Mouse (Mus musculus) heart, adult 11 months (tissue): ENCODE data around the gene Chuk.
A peak's percentile ranks its signal among the peaks of the same experiment; 100 is the strongest.

Experiments used
- DNase-seq: peaks from one replicate; pipeline ENCODE4 v3.0.0; 2022

Gene Chuk

DNA sequence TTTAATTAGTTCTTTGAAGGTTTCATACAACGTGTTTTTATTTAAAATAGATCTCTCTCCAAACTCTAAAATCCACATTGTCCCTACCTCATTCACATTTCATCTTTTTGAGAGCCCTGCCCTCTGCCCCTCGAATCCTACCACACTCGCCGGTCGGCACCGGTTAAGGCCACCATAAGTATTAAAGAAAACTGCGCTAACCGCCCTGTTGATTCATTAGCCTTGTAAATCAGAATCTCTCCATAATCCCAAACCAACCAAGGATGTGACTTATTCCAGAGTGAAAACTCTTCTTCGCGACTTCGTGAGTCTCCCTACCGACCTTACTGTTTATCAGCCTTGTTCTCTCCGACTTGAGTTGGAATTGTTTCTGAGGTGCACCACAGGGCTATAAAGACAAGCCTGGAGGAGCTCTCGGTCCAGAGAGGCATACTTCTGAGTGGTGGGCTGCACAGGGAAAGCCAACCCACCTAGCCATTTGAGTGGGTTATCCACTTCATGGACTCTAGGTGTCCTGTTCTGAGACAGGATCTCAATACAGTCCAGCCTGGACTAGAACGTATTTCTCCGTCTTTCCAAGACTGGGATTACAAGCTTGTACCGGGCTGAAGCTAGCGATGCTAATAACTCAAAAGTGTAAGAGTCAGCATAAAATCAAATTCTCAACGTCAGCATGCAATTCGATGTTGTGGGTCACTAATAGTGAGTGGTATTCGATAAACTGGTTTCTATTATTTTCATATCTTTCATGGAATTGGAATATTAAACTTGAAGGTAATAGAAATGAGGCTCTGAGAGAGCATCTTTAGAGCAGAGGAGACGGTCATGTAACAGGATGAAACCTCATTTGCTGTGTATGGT lies 611 bp upstream of the Chuk start:
- DNase-seq: peak; percentile 88

DNA sequence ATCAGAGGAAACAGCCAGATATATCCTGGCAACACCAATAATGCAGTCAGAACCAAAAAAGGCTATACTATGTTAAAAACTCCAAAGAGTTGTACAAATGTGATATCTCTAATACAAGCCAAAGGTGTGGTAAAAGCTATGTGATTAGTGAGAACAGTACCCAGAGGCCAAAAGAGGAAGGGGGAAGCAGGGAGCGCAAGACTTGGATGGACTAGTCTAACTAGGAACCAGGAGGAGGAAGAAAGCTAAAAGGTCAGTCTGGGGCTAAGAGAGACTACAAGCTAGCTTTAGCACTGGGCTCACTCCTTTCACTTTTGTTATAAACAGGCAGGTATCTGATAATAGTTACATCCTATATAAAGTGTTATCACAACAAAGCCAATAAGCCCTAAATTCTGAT lies 2.9 kb downstream of the Chuk start:
- peak; percentile 43 for DNase-seq

DNA sequence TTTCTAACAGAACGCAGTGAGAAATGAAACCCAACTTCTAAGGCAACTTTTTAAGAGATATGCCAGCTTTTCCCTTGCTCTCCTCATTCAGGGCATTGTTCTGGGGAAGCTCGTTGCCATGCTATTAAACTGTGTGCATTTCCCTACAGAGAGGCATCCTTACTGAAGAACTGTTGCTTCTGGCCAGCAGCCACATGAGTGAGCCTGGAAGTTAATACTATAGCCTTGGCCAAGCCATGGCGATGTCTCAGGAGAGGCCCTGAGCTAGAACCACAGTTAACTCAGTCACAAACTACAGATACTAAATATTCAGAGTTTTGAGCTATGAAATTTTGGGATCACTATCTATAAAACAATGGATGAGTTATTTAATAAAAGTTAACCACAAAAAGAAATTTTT lies 4.3 kb downstream of the Chuk start:
- peak; percentile 80 for DNase-seq

DNA sequence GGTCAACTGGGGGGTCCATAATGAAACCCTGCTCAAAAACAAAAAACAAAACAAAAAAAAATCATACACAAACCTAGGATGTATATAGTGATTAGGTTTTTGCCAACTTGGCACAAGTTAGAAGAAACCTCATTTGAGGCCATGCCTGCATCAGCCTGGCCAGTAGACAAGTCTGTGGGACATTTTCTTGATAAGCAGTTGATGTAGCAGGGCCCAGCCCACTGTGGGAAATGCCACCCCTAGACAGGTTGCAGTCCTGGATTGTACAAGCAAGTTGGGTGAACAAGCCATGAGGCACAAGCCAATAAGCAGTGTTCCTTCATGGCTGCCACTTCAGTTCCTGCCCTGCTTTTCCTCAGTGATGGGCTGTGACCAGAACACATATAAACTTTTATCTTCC lies 6.4 kb downstream of the Chuk start:
- peak; percentile 42 for DNase-seq

DNA sequence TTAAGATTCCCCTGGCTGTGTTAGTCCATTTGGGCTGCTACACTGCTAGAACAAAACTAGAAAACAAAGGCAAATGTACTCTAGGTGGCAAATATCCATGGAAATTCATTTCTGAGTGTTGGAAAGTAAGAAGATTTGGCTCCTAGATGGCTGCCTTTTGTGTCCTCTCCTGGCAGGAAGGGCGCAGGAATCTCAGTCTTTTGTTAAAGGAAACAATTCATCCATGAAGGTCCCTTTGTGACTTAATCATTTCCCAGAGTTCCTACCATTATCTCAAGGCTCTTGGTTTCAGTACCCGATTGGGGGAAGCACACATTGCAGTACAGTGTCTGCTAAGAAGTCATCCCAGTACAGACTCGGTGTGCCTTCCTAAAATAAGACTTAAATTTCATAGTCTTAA lies 21.0 kb downstream of the Chuk start:
- no peak for DNase-seq

DNA sequence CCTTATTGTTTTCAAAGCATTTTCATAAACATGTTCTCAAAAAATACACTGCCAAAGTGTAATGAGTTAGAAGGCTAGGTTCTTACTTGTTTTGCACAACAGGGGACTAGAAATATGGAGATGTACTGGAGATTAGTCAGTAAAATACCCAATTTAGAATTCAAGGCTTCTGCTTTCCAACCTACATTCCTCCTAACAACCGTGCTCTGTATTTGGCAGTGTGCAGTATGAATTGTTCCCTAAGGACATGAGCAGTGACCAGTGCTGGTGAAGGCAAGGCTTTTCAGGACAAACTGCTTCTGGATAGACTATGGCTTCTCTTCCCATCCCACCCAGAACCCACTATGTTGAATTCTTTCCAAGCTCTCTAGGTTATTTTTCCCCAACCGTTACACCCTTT lies 26.4 kb downstream of the Chuk start:
- peak; percentile 2 for DNase-seq

DNA sequence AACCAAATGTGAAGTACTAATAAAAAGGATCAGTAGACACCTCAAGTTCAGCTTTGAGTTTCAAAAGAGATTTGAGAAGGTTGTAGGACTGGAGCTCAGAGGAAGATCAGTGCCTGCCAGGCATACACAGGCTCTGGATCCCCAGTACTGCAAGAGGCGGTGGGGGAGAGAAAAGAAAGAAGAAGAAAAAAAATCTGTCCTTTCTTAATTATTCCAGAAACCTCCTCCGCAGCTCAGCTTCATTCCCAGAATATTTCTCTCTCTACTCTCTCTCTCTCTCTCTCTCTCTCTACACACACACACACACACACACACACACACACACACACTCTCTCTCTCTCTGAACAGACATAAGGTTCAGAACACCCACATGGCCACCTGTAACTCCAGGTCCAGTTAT lies 27.3 kb downstream of the Chuk start:
- DNase-seq: no peak

DNA sequence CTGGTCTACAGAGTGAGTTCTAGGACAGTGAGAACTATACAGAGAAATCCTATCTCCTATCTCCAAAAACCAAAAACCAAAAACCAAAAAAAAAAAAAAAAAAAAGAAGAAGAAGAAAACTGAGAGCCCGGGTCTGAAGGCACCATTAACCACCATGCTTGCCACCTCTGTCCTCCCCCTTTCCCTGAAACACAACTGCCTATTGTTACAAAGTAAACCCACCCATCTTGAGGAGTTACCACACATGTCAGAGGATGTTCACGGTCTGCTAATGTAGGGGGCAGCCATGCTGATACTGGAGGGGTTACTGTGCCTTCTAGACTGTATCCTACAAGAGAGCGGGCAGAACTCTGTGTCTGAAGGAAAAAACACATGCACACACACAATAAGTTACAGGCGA lies 30.3 kb downstream of the Chuk start:
- DNase-seq: peak; percentile 44

DNA sequence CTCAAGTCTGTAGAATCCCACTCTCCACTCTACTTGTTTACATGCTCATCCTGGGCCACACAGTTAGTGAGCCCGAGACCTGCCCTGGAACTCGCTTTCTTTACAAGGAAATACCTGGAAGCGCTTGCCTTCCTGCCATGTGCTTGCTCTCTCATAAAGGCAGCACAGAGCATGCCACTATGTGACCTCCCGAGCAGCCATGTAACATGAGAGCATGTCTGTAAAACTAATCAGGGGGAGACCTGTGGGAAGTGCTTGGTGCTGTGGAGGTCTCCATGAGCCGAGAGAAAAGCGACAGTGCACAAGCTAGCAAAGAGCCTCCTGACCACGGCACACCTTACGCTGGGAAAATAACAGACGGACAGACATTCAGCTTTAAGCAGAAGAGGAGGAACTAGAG lies 30.8 kb downstream of the Chuk start:
- DNase-seq: peak; percentile 60

DNA sequence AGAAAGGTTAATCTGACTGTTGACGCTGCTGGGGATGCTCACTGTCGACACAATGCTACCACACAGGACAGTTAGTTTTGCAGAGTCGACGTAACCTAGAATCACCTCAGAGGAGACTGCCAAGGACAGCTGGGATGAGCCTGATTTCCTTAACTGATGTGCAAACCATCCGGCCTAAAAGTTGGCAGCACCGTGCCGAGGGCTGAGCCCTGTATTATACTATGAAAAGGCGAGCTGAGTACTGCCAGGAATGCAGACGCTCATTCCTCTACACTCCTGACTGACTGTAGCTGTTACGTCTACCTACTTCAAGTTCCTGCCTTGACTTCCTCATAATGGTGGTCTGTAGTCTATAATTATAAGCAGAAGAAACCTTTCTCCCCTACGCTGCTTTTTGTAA lies 32.3 kb downstream of the Chuk start:
- peak; percentile 73 for DNase-seq

DNA sequence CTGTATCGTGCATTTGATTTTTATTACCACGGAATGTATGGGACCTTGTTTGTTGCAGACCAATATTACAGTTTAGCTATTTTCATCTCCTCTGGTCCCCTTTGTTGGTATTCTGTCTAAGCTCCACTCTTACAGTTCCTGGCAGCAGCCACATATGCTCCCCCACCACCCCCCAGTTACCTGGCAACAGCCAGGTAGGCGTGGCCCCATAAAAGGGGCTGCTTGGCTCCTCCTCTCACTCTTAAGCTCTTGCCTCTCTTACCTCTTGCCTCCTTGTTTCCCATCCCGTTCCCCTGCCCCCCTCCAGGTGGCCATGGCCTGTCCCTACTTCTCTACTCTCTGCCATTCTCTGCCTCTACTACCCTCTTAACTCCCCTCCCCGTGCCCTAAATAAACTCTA lies 36.1 kb downstream of the Chuk start:
- DNase-seq: peak; percentile 88

DNA sequence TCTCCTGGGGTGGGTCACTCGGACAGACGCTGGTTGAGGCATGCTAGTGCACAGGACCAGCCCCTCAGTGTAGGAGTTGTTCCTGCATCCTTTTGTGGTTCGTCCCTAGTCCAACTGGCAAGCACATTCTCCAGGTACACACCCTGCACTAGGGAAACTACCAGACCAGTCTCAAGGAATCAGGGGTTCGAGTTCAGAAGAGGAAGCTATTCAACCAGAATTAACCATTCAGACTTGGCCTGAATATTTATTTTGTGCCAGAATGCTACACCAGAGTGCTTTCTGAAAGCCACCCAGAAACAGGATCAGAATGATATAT lies 37.4 kb downstream of the Chuk start:
- DNase-seq: no peak

DNA sequence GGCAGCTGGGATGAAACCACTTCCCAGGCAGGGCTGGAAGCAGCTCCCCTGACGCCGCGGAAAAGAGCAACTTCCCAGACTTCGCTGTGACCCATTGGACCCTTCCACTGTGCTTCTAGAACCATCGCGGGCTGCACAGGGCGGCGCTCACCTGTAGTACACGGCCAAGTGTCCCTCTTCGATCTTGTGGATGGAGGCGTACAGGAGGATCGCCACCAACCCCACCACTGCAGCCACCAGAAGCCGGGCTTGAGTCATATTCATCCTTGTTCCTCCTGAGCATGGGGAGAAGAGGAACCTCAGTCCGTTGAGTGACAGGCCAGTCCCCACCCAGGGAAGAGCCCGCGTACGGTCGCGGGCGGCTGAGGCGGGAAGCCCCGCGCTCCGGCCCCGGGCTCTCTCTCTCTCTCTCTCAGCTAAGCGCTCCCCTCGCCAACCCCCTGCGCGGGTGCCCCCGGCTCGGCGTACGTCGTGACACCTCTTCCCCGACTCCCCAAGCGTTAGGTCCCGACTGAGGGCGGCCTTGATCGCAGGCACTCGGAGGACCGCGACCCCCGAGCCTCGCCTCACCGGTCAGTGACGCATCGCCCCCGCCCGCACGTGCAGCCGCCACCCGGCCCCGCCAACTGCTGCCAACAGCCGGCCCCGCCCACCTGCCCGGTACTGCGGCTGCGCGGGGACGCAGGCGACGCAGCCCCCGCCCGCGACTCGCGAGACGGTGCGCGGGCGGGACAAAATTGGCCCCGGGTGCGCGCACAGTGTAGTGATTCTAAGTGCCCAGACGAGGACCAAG lies 38.0 kb downstream of the Chuk start, which contains the start of gene Erlin1:
Erlin1 (minus strand) TSS at position 665 of the 793 bp plus-strand sequence.
- peak; percentile 99 for DNase-seq

DNA sequence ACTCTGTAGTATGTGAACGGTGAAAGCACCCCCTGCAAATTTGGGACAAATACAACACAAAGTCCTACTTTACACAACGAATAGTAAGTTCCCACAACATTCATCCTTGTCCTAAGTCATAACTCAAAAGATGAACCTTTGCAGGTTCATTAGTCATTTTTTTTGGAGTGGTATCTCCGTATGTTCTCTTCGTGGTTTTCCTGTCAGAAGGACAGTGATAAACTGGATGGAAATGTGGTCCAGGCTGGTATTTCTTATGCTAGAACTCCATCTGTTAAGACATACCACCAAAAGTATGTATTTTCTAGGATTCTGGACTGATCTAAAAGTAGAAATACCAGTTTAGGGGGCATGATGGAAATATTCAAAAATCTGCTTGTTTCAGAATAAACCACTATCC lies 39.0 kb downstream of the Chuk start:
- DNase-seq: no peak

DNA sequence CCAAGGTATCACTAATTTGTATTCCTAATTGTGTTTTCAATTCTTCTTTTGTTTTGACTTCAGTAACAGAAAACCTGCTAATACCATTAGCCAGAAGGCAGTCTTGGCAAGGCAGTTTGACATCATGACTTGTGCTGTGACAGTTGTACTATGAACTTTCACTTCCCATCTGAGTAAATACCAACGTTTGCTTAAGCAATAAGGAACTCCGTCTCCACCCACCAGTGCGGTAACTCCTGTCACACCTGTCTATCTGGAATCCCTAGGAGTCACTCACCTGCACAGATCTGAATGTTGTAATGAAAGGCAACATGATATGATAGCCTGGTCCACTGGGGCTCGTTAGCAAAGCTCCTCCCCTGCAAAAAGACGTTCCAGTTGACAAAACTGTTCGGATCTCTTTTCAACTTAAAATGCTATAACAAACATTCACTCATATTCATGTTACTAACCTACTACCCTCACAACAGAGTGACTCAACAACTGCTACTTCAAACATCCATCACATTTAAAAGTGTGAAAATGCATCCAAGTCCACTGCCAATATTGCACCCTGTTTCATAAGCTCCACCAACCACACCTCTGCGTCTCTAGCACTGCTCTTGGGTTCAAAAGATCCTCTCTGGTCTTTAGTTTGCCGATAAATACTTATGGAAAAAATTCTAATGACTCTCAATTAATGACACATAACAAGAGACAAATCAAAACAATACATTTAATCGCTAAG lies 39.8 kb downstream of the Chuk start:
- peak; percentile 79 for DNase-seq

DNA sequence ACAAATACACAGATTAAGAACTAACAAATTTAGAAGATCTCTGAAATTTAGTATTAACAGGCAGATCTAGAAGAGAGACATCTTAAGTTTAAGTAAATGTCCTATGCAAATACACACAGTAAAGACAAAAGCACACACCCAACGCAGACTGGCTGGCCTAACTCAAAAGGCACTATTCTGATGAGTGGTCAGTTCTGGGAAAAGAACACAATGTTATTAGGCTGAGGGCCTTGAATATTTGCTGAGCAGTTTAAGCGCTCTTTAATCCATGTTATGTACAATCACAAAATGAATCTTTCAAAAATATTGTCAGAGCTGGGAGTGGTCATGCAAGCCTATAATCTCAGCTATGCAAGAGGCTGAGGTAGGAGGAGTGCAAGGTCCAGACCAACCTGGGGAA lies 42.5 kb downstream of the Chuk start:
- peak; percentile 16 for DNase-seq

DNA sequence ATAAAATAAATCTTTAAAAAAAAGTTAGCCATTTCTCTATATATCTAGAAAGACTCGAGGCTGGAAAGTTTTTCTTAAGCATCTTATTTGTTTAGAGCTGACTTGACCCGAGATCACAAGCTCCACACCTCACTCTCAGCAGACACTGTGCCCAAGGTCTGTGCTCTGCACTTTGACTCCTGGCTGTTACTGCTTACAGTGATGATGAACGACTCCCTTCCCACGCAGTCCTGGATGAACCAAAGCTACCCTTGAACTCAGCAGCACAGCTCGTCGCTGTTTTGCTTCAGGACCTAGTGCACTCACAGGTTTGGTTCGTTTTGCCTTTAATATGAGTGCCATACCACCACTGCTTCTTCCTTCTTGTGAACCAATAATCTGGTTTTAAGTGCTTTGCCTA lies 43.5 kb downstream of the Chuk start:
- peak; percentile 22 for DNase-seq

DNA sequence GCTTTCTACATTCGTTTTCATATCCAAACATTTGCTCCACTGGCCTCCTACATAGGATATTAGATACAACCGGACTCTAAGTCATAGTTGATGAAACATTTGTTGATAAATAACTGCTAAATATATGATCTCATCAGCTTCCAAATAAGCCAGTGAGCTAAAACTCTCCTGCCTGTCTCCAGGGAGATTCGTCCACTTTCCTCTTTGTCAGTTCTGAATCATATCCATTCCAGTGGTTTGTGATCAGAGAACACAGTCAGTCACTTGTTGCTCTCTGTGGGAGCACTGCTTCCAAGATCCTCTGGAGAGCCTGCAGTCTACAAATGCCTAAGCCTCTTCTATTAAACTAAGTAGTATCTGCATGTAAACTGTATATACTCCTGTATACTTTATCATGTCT lies 47.1 kb downstream of the Chuk start:
- DNase-seq: peak; percentile 41

DNA sequence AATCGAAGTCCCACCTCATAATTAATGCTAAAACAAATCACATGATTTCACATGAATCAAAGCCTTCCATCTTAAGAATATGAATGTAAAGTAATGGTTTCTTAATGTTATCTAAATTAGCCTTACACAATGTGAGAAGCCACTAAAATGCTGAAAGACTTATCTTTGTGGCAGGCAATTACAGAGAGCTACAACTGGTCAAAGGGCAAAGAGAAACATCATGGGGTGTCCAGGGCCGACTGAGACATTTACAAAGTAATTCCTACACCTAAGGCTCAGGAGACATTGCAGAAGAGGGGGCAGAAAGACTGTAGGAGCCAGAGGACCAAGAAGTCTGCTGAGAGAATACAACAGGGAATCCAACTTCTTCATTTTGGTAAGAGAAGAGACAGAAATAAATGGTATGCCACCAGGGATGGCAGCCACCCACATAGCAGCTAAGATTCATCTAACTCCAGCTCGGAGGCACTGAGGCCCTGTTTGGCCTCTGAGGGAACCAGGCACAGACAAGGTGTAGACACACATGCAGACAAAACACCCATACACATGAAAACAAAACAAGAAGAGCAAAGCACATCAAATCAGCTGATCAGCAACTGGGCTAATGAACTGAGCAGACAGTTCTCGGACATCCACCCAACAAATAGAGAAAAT lies 52.0 kb downstream of the Chuk start:
- peak; percentile 21 for DNase-seq

DNA sequence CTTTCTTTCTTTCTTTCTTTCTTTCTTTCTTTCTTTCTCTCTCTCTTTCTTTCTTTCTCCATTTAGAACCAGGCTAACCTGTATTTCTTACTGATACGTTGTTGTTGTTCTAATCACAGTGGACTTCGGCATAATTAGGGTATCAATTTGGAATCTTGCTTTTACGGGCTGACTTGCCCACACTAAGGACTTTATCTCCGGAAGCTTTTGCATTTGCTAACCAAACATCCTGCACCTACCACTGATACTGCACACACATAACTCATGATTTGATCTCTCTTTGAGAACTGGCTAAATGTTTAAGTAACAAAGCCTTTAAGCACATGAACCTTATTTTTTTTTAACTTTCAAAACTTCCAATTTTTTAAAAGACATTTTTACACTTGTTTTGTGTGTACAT lies 56.9 kb downstream of the Chuk start:
- no peak for DNase-seq

DNA sequence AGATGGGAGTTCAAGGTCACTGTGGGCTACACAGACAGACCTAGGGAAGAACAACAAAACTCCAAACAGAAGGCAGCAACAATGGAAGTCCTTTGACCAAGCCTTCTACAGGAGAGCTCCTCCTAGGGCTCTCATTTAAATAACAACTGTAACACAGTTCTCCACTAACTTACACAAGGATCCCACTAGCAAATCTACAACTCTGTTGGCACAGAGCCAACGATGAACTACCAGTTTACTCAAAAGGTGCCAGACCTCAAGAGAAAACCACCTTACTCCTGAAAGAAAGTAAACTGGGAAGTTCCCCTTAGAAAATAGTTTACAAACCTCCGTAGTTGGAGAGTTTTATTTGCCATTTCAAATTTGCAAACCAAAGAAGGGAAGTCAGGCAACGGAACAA lies 58.0 kb downstream of the Chuk start:
- peak; percentile 31 for DNase-seq

DNA sequence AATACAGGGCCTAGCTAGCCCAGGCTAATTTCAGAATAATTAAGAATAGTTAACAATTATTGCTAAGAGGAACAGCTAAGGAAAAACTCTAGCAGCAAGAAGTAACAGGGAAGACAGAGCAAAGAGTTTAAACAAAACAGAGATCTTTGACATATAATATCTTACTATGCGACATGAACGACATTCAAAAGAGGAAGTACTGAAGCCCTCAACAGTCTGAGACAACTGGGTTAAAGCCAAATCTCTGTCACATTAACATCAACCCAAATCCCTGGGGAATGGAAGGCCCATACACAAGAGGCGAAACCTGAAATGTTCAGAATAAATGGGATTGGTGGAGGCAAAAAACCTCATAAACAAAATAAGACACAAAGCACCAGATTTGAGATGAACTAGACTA lies 61.4 kb downstream of the Chuk start:
- DNase-seq: peak; percentile 3

DNA sequence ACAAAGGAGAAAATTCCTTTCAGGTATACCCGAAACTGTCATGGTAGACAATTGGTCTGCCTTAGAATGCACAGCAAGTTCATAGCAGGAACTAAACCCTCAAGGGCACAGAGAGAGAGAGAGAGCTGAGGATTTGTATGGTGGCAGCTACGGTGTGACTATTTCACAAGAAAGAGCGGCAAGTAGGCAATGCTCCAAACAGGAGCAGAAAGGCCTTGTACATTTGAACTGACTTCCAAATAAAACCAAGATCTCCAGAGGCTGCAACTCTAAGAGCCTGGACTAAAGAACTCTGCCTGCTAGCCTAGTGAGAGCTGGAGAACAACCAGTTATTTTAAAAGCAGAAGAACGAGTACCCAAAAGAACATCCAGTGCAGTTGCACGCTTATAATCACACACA lies 65.2 kb downstream of the Chuk start:
- DNase-seq: peak; percentile 61
